Mouse (Mus musculus): ENCODE data around the gene Ano1.

DNA sequence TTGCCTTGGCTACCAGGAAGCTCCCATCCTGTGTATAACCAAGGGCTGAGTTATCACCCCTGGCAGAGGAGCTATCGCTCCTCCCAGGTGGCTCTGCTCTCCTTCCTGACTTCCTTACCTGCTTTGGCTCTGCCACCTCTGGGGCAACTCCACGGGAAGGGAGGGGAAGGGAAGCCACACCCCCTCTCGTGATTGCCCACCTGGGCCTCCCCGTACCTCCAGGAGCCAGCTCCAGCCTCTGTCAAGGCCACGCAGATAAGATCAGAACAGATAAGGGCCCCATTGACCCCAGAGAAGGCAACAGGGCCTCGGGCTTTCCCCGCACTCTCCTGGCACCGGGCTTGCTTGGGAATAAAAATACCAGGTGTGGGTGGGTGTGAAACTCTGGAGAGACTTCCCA is 28.4 kb upstream of the Ano1 start:
- TF ChIP-seq CTCF (IDR thresholded peaks at IDR 0.05; ENCODE audit: borderline replicate concordance, extremely low read depth, insufficient read depth, insufficient read length): no peak
- TF ChIP-seq POLR2A (IDR thresholded peaks at IDR 0.05; ENCODE audit: borderline replicate concordance, extremely low read depth, insufficient read depth, insufficient read length, poor library complexity, severe bottlenecking): no peak
